Mouse (Mus musculus): ENCODE measurements around the gene Cntn5.
A peak's percentile ranks its signal among the peaks of the same experiment; 100 is the strongest.

The Cntn5 gene

DNA sequence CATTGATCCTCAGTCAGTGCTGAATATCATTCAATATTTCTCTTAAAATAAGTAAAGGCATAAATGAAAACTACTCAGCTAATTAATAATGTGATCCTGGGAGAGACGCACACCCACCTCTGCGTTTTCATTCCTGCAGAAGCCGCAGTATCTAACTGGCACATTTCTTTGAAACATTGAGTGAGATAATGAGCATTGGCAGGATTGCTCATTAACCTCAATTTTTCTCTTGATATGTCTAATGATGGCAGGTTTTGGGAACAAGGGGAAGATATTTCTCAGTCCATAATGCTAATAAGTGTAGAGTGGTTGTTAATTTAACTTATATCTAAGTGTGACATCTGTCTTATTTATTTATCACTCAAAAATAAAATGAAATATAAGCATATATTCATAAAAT lies 734.0 kb downstream of the Cntn5 start:
- DNase-seq: no peak

DNA sequence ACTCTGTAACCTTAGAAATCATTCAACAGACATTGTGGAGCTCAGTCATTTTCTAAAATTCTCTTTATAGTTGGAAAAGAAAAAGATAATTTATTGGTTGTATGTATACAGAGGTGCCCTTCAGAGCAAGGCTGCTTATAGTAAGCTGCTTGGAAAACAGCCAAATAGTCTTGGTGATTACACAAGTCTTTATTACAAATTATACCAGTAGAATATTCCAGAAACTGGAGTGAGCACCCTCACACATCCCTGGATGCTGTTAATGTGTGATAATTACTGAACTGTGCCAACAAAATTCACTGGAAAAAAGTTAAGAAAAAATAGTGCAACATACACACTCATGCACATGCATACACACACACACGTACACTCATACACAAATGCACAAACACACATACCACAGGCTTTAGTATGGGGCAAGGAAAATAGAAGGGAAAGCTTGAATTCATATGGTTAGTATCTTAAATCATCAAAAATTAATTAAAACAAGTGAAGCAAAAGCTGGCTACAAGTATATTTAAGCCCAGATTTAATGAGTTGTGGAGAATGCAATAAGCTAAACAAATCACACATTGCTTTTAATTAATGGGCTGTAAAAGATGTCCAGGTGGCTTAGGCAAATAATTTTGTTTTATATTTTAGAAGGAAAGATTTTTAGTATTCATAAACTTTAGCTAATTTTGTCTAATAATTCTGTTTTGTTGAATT lies 783.1 kb downstream of the Cntn5 start:
- no peak for DNase-seq

DNA sequence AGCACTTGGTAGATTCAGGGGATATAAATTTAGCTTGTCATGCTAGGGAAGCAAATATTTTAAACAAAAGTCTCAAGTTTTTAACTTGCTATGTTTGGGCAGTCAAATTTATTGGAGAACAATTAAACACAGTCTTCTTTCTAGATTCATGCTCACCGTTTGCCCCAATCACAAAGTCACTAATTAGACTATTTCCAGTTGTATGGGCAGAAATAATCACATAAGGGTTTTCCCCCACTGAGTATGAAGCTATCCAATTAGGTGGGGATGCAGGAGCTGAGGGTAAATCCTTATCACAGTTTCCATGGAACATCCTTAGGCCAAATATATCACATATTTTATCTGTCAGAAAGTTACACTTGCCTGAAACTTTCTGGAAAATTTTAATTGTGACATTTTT lies 788.0 kb downstream of the Cntn5 start:
- DNase-seq: no peak

DNA sequence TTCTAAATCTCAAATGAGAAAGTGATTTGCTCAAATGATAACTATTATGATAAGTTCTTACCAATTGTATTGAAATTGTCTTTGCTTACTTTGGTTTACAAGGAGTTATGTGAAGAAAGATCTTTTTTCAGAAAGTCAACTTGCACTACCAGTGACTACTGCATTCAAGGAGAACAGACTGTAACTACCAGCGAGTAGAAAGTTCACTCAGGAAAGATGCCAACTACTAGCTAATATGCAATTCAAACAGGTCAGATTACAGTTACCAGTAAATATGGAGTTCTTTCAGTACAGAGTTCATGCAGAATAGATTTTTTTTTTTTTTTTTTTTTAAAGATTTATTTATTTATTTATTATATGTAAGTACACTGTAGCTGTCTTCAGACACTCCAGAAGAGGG lies 795.4 kb downstream of the Cntn5 start:
- DNase-seq: no peak

DNA sequence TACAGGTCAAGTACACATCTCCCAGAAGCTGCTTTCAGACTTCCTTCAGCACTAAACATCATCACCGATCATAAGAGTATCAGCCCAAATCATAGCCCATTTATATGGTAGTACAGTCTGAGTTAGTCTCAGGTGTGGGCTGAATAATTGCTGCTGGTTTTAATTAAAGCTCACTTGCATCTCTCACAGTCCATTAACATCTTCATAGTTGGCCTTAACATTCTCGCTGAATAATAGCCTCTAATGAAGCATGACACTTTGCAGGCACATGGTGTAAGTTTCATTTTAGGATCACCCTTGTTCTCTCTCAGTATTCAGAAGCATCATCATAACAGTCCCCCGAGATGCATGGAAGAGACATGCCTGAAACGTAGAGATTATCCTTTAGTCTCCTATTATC lies 796.7 kb downstream of the Cntn5 start:
- no peak for DNase-seq

DNA sequence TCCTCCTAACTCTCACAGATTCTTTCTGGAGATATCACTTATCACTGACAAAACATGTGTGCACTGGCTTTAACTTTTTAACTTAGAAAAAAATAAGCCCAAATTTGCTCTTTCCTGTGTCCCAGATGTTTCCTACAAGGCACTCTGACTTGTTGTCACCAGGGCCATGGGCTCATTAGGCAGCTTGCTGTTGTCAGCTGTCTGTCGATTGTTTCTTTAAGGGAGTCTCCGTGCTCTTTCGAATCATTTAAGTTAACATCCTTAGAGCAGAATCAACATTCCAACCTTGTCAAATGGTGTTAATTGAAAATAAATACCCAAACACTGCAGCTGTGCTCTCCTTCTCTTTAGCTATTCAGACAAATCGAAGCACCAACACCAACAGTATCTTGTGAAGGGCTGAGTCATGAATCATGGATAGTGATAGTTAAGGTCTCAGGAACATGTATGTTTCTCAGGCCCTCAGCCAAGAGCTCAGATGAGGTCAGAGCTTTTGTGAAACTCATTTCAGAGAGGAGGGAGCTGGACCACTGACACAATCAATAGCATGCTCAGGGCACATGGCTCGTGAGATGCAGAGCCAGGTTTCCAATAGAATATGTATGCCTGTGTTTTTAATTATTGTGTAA lies 802.6 kb downstream of the Cntn5 start:
- DNase-seq: no peak

DNA sequence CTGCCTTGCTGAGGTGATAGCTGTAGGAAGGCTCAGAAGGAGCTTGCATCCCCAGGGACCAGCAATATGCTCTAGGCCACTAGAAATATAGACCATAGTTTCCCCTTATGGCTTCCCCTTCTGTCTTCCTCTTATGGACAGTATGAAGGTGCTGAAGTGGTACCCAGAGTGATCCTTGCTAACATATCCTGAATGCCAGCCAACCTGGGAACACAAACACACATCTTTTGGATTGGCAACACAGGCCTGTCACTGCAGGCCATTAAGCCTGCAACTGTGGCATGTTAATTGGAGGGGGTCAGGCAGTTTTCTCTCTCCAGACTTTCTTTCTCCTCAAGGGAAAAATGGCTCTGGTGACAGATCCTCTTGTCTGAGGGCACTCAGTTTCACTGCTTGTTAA lies 828.3 kb downstream of the Cntn5 start:
- no peak for DNase-seq

DNA sequence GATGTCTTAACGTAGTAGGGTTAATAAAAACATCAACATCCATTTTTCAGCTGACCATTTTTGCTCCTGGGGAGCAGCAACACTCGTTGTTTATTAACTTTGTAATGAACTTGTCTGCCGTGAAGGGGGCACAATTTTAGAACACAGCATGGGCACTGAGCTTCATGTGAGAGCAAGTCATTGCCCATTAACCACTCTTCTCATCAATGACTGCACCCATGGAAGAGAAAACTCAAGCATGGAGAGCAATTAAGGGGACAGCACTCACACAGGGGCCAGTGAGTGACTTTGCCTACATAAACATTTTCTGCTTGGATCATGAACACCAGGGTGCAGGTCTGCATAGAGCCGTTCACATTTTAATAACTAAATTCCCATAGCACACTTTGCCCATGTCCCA lies 831.2 kb downstream of the Cntn5 start:
- no peak for DNase-seq

DNA sequence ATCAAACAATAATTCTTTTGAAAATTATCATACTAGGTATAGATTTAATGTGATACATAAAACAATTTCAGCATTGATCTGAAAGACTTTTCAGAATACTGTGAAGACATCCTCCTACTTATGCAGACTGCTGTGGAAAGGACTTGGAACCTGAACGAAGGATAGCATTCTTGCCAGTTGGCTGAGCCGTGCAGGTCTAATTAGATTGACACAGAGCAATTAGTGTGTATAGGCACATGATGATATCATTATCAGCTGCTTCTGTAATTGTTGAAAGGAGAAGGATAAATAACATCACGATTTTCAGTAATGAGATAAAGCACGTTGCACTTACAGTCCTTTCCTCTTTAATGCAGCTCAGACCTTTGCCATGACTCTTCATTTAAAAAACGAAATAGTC lies 831.7 kb downstream of the Cntn5 start:
- DNase-seq: peak in 1 of 2 experiments; percentile 3

DNA sequence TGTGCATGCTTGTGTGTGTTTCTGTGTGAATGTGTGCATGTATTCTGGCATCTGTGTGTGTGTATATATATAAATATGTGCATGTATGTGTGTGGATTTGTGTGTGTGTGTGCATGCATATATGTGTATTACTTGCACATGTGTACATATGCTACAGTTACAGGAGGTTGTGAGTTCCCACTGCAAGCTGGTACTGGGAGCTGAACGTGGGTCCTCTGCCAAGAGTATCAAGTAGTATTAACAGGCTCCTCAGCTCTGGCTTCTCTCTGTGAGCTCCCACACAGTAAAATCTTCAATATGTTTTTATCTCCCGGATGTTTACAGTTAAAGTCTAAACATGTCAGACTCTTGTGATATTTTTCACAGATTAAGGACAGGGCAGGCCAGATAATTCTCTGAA lies 833.3 kb downstream of the Cntn5 start:
- no peak for DNase-seq

DNA sequence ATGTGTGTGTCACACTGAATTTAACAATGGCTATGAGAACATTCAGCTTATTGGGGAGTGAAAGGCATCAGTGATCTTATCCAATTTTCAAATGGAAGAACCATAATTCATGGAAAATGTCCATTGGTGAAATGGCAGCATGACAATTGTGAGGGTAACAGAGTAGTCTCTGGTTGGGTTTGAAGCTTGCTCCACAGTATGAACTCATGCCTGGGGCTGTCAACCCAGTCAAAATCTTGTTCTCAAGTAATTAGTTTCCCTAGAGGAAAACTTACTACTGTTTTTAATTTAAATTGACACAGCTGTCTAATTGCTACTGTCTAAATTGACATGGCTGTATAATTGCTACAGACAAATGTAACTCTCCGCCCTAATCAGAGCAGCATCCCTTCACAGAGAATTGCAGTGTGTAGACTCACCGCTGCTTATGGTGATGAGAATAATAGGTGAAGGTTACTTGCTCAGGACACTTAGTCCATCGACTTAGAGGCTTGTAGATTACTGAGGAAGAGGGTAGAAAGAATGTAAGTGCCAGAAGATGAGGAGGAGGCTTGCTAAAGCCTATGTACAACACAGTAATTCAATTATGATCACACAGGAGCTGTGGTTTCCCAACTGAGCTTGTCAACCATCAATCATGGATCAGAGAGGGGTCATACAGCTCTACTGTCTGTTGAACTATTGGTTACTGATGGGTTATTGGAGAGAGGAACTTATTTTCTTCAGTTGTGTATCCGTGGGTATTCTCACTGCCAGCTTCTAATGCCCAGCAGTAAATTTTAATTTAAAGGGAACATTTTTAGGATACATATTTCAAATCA lies 859.4 kb downstream of the Cntn5 start:
- no peak for DNase-seq

DNA sequence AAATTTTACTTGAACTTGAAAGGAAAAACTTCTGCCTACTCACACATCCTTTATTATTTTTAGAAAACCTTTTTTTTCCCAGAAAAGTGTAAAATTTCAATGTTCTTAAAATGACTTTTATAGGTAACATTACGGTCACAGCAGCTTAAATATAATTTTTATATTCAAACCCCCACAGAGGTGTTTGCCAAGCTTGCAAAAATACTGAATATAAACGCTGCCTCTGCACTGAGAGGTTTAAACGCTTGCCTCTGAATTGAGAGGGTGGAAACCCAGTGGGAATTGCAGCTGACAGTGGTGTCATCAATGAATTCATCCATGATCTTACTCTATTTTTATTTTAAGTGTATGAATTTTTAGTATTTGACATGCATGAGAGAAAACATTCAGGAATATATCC lies 861.6 kb downstream of the Cntn5 start:
- no peak for DNase-seq

DNA sequence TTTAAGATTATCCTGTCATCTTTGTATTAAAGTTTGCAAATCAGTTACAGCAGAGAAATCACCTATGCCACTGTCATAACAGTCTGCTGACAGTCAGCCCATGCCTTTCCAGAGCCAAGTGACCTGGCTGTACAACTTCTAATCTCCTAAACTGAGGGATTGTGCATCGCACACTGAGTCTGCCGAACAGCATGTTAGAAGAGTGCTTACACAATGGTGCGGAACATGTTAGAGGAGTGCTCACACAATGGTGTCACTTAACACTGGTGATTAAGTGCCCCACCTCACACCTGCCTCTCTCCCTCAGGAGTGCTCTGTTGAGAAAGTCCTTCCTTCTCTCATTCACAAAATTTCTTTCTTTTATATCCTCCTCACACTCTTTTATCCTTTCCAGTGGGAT lies 889.4 kb downstream of the Cntn5 start:
- no peak for DNase-seq

DNA sequence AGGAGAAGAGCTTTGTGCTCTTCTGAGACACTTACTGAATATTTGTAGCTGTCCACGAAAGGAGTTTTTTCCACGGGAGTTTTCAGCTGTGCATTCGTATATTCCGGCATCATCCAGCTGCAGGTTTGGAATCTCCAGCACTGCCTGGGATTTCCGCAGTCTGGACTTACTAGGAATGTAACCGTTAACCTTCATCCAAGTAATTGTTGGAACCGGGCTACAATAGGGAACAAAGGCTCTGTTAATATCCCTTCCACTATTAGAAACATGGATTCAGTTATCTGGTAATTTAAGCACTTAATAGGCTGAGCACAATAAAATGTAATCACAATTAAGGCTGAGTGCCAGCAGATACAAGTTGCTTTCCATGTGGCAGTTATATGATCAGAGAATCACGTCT lies 920.5 kb downstream of the Cntn5 start:
- no peak for DNase-seq

DNA sequence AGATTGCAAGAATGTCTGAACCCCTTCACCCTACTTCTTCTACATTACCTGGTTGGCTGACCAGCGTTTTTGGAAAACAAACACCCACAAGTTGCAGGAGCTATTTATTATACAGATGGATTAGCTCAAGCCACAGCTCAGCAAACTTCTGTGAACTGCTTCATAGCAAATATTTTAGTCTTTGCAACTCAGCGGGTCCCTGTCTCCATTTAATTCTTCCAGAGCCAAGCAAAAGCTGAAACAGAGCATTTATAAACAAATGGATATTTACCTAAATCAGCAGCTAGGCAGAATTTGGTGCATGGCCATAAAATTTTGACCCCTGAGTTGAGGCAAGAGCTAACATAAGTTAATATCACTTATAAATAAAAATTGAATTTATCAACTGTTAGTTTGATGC lies 921.4 kb downstream of the Cntn5 start:
- DNase-seq: no peak

DNA sequence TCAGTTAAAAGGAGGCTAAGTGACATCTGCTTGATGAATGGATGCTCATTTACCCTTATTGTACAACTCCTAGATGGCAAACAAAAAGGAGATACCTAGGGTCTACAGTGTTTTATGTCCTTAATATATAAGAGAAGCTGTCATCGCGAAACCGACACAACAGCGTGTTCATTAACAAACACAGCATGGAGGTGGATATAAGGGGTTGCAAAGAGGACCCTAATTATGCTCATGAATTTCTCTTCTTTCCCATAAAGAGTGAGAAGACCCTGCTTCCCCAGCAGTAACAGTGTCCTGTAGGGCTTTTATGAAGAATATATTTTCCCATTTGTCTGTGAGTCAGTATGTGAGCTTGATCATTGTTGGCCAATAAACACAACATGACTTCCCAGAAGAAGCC lies 939.2 kb downstream of the Cntn5 start:
- DNase-seq: no peak

DNA sequence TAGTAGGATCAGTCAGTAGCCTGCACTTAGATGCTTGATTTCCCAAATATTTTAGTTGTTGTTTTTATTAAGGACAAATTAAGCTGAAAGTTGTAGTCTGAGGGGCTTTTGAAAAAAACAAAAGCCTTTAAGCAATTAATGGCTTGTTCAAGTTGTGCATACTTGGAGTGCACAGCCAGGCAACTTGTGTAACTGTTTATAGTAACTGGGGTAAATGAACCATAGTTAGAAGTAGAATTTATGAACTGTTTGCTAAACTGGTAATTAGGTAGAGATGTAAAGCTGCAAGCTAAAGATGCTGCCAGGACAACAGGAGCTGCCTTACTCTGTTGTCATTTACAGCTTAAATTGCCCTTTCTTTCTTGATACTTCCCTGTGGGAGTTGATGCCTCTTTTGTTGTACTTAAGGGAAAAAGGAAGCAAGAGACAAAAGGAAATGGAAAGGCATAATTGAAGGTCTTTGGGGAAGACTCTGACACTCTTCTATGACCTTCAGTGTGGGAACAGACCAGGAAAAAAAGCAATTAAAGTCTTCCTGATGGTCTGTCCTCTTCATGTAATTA lies 943.9 kb downstream of the Cntn5 start:
- no peak for DNase-seq

DNA sequence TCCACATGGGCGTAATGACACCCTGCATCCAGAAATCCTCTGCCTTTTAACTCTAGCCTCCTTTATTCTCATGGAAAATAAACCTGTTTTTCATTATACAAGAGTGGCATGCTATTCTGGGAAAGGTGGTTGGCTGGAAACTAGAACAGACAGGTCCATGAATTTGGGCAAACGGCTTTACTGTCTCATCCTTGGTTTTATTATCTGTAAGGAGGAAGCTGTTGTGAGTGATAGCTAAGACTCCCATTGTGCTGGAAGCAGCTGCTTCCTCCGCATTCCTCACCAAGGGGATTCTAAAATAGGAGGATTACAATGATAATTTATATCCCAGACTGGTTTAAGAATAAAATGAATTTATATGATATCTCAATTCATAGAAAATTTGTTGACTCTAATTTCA lies 955.2 kb downstream of the Cntn5 start:
- DNase-seq: no peak

DNA sequence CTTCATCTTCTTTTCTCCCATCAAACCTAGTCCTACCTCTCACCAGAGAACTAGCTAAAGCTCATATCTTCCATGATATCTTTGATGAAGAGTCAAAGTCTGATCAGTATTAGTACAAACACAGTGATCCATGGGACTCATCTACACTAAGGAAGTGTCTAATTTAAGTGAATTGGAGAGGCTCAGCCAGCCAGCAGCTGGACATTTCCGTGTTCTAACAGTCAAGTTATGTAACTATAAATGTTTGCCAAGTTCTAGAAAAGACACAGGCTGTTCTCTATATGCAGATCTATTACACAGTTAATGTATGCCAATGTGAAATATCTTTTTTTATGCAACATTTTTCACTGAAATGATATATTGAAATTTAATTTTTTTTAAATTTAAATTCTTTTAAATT lies 959.7 kb downstream of the Cntn5 start:
- no peak for DNase-seq

DNA sequence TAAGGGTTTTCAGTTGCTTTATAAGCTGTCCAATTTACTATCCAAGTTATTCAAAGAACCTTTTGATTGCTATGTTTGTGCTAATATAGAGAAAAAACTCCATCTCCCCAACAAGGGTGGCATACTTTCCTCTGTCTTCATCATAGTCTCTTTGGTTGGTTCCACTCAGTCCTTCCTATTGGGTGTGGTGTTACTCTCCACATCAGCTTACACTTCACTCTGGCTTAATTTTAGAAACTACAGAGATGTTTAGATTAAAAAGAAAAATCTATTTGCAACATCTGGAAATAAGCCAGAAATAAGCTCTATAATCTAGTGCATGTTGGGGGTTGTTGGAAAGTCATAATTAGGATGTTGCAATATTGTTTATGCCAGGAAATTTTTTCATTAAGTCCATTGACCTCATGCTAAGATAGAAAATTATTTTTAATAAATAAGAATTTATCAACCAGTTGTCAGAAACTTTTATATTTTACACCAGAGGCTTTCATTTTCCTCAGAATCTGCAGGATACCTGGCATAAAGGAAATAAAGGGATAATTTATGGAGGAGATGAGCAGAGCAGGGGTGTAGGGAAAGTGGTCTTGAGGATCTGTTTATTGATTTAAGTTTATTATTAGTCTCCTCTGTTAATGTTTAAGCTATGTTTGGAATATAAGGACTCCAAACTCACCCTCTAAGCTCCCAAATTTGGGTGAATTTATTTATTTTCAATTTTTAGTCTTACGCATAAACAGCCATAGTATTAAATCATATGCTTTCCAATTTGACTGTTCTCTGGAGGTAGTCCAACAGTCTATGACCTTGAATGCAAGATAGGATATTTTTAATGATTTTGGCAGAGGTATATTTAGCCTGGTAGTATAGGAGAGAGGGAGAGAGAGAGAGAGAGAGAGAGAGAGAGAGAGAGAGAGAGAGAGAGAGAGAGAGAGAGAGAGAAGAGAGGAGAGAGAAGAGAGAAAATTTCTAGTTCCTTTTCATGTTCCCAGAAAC lies 966.8 kb downstream of the Cntn5 start:
- no peak for DNase-seq

DNA sequence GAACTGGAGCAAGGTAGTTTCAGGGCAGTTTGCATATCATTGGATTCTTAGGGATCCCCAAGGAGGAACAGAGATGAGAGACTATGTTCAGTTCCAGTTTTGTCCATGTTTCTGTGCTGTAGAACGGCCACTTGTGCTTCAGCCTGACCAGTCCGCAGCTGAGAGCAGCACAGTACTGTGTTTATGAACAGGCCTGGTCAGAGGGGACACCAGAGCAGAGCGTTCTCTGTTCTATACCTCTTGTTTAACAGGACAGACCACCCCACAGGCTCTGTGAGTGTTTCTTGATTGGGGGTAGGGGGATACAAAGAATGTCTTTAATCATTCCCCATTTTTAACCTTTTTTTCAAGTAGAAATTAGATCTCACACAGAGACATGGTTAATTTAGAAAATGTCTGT lies 984.0 kb downstream of the Cntn5 start:
- no peak for DNase-seq

DNA sequence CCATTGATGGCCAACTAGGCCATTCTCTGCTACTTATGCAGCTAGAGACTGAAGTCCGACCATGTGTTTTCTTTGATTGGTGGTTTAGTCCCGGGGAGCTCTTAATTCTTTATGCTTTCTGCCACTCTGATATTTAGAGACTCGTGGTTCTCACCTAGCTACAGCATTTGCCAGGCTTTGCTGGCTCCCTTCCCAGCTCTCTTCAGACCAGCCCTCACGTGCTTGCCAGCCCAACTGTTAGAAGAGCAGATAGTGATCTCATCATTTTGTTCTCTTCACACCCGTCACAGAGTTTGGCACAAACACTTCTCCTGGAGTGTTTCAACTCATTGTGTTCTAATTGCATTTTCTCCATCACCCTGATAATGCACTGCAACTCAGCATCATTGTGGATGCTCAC lies 1005.5 kb downstream of the Cntn5 start:
- peak; percentile 93 to 96 for DNase-seq

DNA sequence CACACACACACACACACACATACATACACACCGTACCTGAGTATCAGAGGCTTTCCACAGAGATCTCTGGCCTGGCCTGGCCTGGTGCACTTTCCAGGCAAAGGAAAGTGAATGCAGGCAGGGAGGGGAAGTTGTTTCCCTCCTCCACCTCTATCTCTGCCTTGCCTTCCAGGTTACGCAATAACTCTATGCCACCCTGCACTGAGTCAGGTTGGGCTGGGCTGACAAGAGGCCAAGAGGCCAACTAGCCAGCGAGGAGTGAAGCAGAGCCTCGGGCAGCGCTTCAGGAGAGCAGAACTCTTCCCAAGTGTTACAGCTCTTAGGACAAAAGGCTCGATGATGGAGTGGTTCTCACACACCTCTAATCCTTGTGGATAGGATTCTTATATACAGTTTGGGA lies 1018.4 kb downstream of the Cntn5 start:
- no peak for DNase-seq
